Mouse (Mus musculus) CH12.LX (cell line): ENCODE results near the gene Jmjd8. TPM values are rescaled to one million over a fixed set of nuclear protein-coding genes. Genes with fewer than 3 reads are reported as not detected.

Experiments used
- DNase-seq: peaks from one replicate; pipeline ENCODE4 v3.0.0-alpha.2; 2013; ENCODE audit errors: extremely low read depth
- H3K27ac ChIP-seq: 2 replicates; pipeline ENCODE4 v1.5.1; 2012; ENCODE audit warnings: low read depth, mild to moderate bottlenecking, control low read depth, moderate library complexity; ENCODE audit not compliant: insufficient read depth
- H3K27me3 ChIP-seq: replicated peaks from 2 replicates; pipeline ENCODE3; 2012; ENCODE audit warnings: inconsistent platforms
- H3K36me3 ChIP-seq, 2 experiments: replicated peaks in 1 of 2; 2 replicates each; pipeline versions ENCODE3 to v1.6.1; 2012; ENCODE audit warnings: inconsistent platforms in 1 of 2, low read length in 1 of 2, mild to moderate bottlenecking in 1 of 2, mixed read lengths in 1 of 2, moderate library complexity in 1 of 2; ENCODE audit not compliant: control insufficient read depth in 1 of 2, insufficient read depth in 1 of 2
- H3K4me1 ChIP-seq, 2 experiments: 2 replicates each; pipeline ENCODE4 v1.6.1; 2012; ENCODE audit warnings: inconsistent platforms in 1 of 2, moderate library complexity in 1 of 2; ENCODE audit not compliant: insufficient read depth in 2 of 2, control insufficient read depth in 1 of 2
- H3K4me2 ChIP-seq: 2 replicates; pipeline ENCODE4 v1.6.1; 2012; ENCODE audit warnings: low read depth, mild to moderate bottlenecking, control low read depth; ENCODE audit not compliant: poor library complexity, insufficient read depth, severe bottlenecking
- H3K4me3 ChIP-seq, 3 experiments: fragments of 150-350 bp in 1 of 3; sonication (generic) in 1 of 3; replicated peaks in 1 of 3; 2 replicates each; pipeline versions ENCODE3 to v1.5.1; 2011 to 2012; ENCODE audit warnings: low read depth in 2 of 3, low read length in 2 of 3, mild to moderate bottlenecking in 2 of 3, moderate library complexity in 2 of 3, control low read depth in 1 of 3, improper control_type of control experiment in 1 of 3, inconsistent platforms in 1 of 3, mixed read lengths in 1 of 3; ENCODE audit not compliant: poor library complexity in 1 of 3
- H3K79me2 ChIP-seq: replicated peaks from 2 replicates; pipeline ENCODE4 v1.6.1; 2012; ENCODE audit warnings: mild to moderate bottlenecking, moderate library complexity; ENCODE audit not compliant: control insufficient read depth, poor library complexity, insufficient read depth, severe bottlenecking; ENCODE audit errors: extremely low read depth
- H3K9ac ChIP-seq: 2 replicates; pipeline ENCODE4 v1.6.1; 2012; ENCODE audit warnings: low read depth, mild to moderate bottlenecking, control low read depth, moderate library complexity; ENCODE audit not compliant: insufficient read depth
- H3K9me3 ChIP-seq: replicated peaks from 2 replicates; pipeline ENCODE3; 2012; ENCODE audit warnings: low read length, inconsistent platforms, mixed read lengths
- CTCF ChIP-seq, 2 experiments: IDR thresholded peaks in 1 of 2; conservative IDR thresholded peaks in 1 of 2; 2 replicates each; pipeline ENCODE4 v1.5.1; 2011 to 2012; ENCODE audit warnings: low read depth in 2 of 2, low read length in 2 of 2, improper control_type of control experiment in 1 of 2, inconsistent platforms in 1 of 2, mild to moderate bottlenecking in 1 of 2, moderate library complexity in 1 of 2
- MAX ChIP-seq: IDR thresholded peaks from 2 replicates; pipeline ENCODE4 v1.6.1; 2011; ENCODE audit warnings: low read length, improper control_type of control experiment
- MEF2A ChIP-seq: IDR thresholded peaks from 2 replicates; pipeline ENCODE4 v1.6.1; 2014; ENCODE audit warnings: low read depth, mild to moderate bottlenecking, inconsistent platforms, low read length, improper control_type of control experiment, borderline replicate concordance
- MXI1 ChIP-seq: IDR thresholded peaks from 2 replicates; pipeline ENCODE4 v1.6.1; 2011; ENCODE audit warnings: mild to moderate bottlenecking, low read depth, low read length, improper control_type of control experiment
- MYC ChIP-seq: IDR thresholded peaks from 2 replicates; pipeline ENCODE4 v1.6.1; 2011; ENCODE audit warnings: low read depth, mild to moderate bottlenecking, improper control_type of control experiment, low read length
- POLR2A ChIP-seq: IDR thresholded peaks from 2 replicates; pipeline ENCODE4 v1.6.1; 2011; ENCODE audit warnings: low read depth, mild to moderate bottlenecking, improper control_type of control experiment, low read length
- SIN3A ChIP-seq: IDR thresholded peaks from 2 replicates; pipeline ENCODE4 v1.6.1; 2012; ENCODE audit warnings: low read length, improper control_type of control experiment, inconsistent platforms
- UBTF ChIP-seq: IDR thresholded peaks from 2 replicates; pipeline ENCODE4 v1.6.1; 2012; ENCODE audit warnings: low read depth, mild to moderate bottlenecking, inconsistent platforms, low read length, improper control_type of control experiment, moderate library complexity
- USF2 ChIP-seq: conservative IDR thresholded peaks from 2 replicates; pipeline ENCODE4 v1.6.1; 2011; ENCODE audit warnings: low read depth, low read length, improper control_type of control experiment
- ZC3H11A ChIP-seq: IDR thresholded peaks from 2 replicates; pipeline ENCODE4 v1.6.1; 2012; ENCODE audit warnings: low read depth, mild to moderate bottlenecking, inconsistent platforms, low read length, improper control_type of control experiment
- ZMIZ1 ChIP-seq: IDR thresholded peaks from 2 replicates; pipeline ENCODE4 v1.6.1; 2012; ENCODE audit warnings: low read depth, mild to moderate bottlenecking, inconsistent platforms, low read length, improper control_type of control experiment
- dilution Hi-C: fragments of 300-500 bp; cut with MboI; formaldehyde crosslinking; loops from 2 replicates; pipeline ENCODE4 v1.14.3; 2020; ENCODE audit warnings: low sequenced_read_pairs; ENCODE audit not compliant: extremely low pct_unique_long_range_greater_than_20kb, extremely low pct_ligation_motif_present
- in situ Hi-C: fragments of 300-500 bp; cut with MboI; formaldehyde crosslinking; loops from 3 replicates; pipeline ENCODE4 v1.14.3; 2019; ENCODE audit warnings: low sequenced_read_pairs, low pct_ligation_motif_present, low pct_unique_long_range_greater_than_20kb, mixed read lengths
- polyA plus RNA-seq: library from polyadenylated mRNA; unstranded; fragments of >175 nt; gene quantifications from 2 replicates; pipeline ENCODE4 v1.2.1, GENCODE M21; 2012; ENCODE audit warnings: low read depth; ENCODE audit not compliant: insufficient read length
- total RNA-seq, 2 experiments: library from RNA; depleted of rRNA; stranded (reverse); fragments of 300-350 nt in 1 of 2; fragments of >200 nt in 1 of 2; gene quantifications; 2 replicates each; pipeline ENCODE4 v1.2.3; 2012 to 2014

Jmjd8 gene
- total and polyA plus RNA-seq, 3 experiments = 4.8 to 8.3 (median 7.7) TPM

GRCm38 (mm10) chr17:25867509-25867835, 38.8 kb downstream of the Jmjd8 start:
- dilution Hi-C loops (no loop called here), in situ Hi-C loops (no loop called here)
- Histone ChIP-seq H3K9ac (no peak overlapping the region), H3K36me3 (no peaks in the 10 kb centered on the region), H3K9me3 (no peaks in the 10 kb centered on the region), H3K27ac (no peak overlapping the region), H3K4me1 (peaks cover 4 to 21% of the 10 kb centered on the region in 2 experiments; a peak in 3 of 4 replicates), H3K4me2 (peak overlapping the region; percentile 79; the same call in 1 of the 2 replicates), H3K79me2 (no peaks in the 10 kb centered on the region), H3K27me3 (peaks cover 57% of the 10 kb centered on the region), H3K4me3 (peak overlapping the region in 2 of 3 experiments; percentile 49 to 51)
- no peak for DNase-seq
- TF ChIP-seq CTCF (conservative IDR thresholded peaks at IDR 0.05 in 1 of 2, IDR thresholded peaks at IDR 0.05 in 1 of 2; ENCODE audit: low read depth in 2 of 2, low read length in 2 of 2) = no peak
- 0 out of 2 replicates have a peak, but pooled peaks have one; percentile 8 for TF ChIP-seq UBTF
- no peak for TF ChIP-seq MEF2A

- dilution Hi-C loops = no loop called here
- H3K36me3 ChIP-seq = no peaks in the 10 kb centered on the region
- in situ Hi-C loops = no loop called here
- H3K9ac ChIP-seq = peak overlapping the region; percentile 28; the same call in 1 of the 2 replicates
- TF ChIP-seq MXI1 = peak; percentile 82
- TF ChIP-seq ZMIZ1 = no peak
- TF ChIP-seq MAX = peak; percentile 63
- no peak; the same call in none of the 2 replicates for TF ChIP-seq SIN3A
- TF ChIP-seq UBTF = 0 out of 2 replicates have a peak, but pooled peaks have one; percentile 38
- peak; percentile 36; the same call in 1 of the 2 replicates for TF ChIP-seq MYC
- TF ChIP-seq ZC3H11A = no peak
- H3K9me3 ChIP-seq = no peaks in the 10 kb centered on the region
- peak overlapping the region; percentile 79 for H3K4me2 ChIP-seq
- no peaks in the 10 kb centered on the region for H3K79me2 ChIP-seq
- H3K27me3 ChIP-seq = peaks cover 62% of the 10 kb centered on the region
- no peak for DNase-seq
- no peak overlapping the region for H3K27ac ChIP-seq
- H3K4me3 ChIP-seq = peak overlapping the region; percentile 49 to 76 (median 51)
- peaks cover 4 to 16% of the 10 kb centered on the region in 2 experiments; a peak in 3 of 4 replicates for H3K4me1 ChIP-seq
These were observed 39.4 kb downstream of the Jmjd8 start for GRCm38 (mm10) chr17:25867836-25868600.

- dilution Hi-C loops = no loop called here
- Histone ChIP-seq H3K4me1 (peaks cover 4 to 15% of the 10 kb centered on the region in 2 experiments; a peak in 2 of 4 replicates), H3K4me3 (peak within 1 kb of the TSS; percentile 49 to 76 (median 51)), H3K9ac (peak within 1 kb of the TSS; percentile 28; the same call in 1 of the 2 replicates), H3K27me3 (peaks cover 63% of the 10 kb centered on the region), H3K4me2 (peak within 1 kb of the TSS; percentile 79), H3K79me2 (no peaks in the 10 kb centered on the region), H3K27ac (no peak within 1 kb of the TSS), H3K9me3 (no peaks in the 10 kb centered on the region), H3K36me3 (no peaks in the 10 kb centered on the region)
- TF ChIP-seq POLR2A (peak; percentile 59; the same call in 1 of the 2 replicates), USF2 (no peak), SIN3A (peak; percentile 73; the same call in 1 of the 2 replicates)
- DNase-seq = no peak
- in situ Hi-C loops = no loop called here
These were observed 40.0 kb downstream of the Jmjd8 start, which contains the start of gene Mcrip2 for GRCm38 (mm10) chr17:25868601-25869191. TSS of gene Mcrip2 (minus strand) at chr17:25868764.
